Mouse (Mus musculus) B cell, adult (primary cell): ENCODE results near the gene Klrb1b. TPM values are rescaled to one million over a fixed set of nuclear protein-coding genes. Genes with fewer than 3 reads are reported as not detected.

Source experiments
- total RNA-seq: library from RNA; stranded (reverse); gene quantifications from 4 replicates; pipeline ENCODE4 v1.2.4, GENCODE M21; 2023; ENCODE audit not compliant: inconsistent age

Klrb1b gene
- total RNA-seq, result 0.71 TPM in 1 of 4 replicates, not detected in the others

DNA sequence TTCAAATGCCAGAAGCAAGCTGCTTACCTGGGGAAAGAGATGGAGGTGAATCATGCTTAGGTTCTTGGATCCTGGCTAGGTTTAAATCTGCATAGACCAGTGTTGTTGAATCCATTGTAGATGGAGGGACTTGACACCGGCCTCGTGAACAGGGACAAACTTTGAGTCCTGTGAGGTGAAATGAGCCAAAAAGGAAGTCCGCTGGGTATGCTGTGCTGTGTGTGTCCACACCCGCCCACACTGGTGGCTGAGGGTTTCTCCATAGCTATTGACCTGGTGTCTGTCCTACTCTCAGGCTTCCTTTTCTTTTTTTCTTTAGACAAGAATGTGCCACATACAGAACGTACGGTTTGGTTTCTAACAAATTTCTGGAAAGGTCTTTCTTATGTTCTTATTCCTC, at the start of gene Klrb1b, which contains the start of gene Gm44511:
Gene Klrb1b, minus strand, starts transcription at position 200 of the 400 bp plus-strand sequence.
Gene Gm44511, minus strand, starts transcription at position 184 of the 400 bp plus-strand sequence.

DNA sequence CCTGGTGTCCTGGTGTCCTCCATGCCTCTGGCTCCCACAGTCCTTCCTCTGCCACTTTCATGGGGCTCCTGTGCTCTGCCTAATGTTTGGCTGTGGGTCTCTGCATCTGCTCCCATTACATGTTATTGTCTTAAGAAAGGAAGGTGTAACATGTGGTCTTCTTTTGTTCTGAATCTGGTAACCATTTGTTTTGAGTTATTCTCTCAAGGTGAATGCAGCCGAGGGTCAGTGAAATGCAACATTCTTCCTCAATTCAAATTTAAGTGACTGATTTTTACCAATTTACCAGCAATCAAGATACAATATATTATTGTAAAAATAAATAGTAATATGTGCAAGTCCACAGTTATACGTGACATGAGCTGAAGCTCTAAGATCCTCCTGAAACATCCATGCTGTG, 37.0 kb downstream of the Klrb1b start, which contains the start of gene Klrb1c:
Gene Klrb1c, minus strand, starts transcription at position 101 of the 400 bp plus-strand sequence.

Other genes with a start within 250 kb of the Klrb1b start
- gene A2ml1, start 244.7 kb downstream of the Klrb1b start, total RNA-seq, result not detected in 4 replicates
- gene Klrb1a, start 202.8 kb downstream of the Klrb1b start, total RNA-seq, result 1.1 TPM in 1 of 4 replicates, not detected in the others
- 126 to 155 TPM (median 143 TPM) in 4 replicates for gene Clec2h, start 163.9 kb downstream of the Klrb1b start, total RNA-seq
- gene Klrb1, start 103.3 kb downstream of the Klrb1b start, total RNA-seq, result not detected in 4 replicates
- 0.99 to 1.3 TPM (median 1.1 TPM) in 4 replicates for gene Klrb1c, start 37.1 kb downstream of the Klrb1b start, total RNA-seq
- not detected in 4 replicates for gene Gm44511, start within 50 bp of the Klrb1b start, total RNA-seq
- 61.6 to 63.6 TPM (median 62.4 TPM) in 4 replicates for gene Clec2i, start 61.3 kb upstream of the Klrb1b start, total RNA-seq
- 72.1 to 90.3 TPM (median 82.8 TPM) in 4 replicates for gene BC035044, start 64.8 kb upstream of the Klrb1b start, total RNA-seq
- 7.5 to 13.9 TPM (median 10.7 TPM) in 4 replicates for gene Clec2g, start 108.0 kb upstream of the Klrb1b start, total RNA-seq
- gene Klrb1f, start 219.6 kb upstream of the Klrb1b start, total RNA-seq, result 2.8 to 4.4 TPM (median 3.9 TPM) in 4 replicates